ENCODE assay signal across 16 mouse cellular contexts in the genomic region with DNA sequence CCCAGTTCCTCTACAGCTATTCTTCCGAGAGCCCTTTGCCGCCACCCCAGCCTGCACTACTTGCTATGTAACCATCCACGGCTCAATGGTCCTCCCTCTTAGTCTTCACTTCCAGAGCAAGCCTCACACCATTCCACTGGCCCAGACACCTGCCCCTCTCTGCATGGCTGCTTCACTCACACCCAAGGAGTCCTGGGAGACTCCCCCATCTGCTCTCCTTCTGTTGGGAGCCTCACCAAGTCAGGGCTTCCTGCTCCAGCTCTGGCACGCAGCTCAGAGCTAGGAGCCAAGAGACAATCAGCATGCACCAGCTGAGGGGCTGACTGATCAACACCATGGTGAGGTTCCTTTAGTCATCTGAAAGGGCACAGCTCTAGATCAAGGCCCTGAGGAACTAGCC. TPM values are rescaled to one million over a fixed set of nuclear protein-coding genes. Genes with fewer than 3 reads are reported as not detected.
A peak's percentile ranks its signal among the peaks of the same experiment; 100 is the strongest.
DNase-seq lines count a peak whose midpoint lies in the region; ATAC-seq and TF ChIP-seq lines count a peak whose summit lies in the region.
"Had no signal": no experiment of that assay in that cellular context is flagged by ENCODE, and none has a peak within 500 bp of the region (broad histone marks: within the 10 kb centered on the region; RNA-seq: fewer than 3 reads in every experiment).

No protein-coding gene starts in this region.

- WGBS in cerebellum, adult 2 months = 32% methylated on average over 4 of the region's 4 CpGs
- 71% methylated on average over 4 of the region's 4 CpGs for WGBS in intestine, postnatal 0 days
- WGBS in intestine, embryonic 16.5 days = 85% methylated on average over 4 of the region's 4 CpGs

- H3K4me3 ChIP-seq in cerebellum, adult 2 months (replicated peaks; ENCODE audit: insufficient read depth, low read depth, low read length) = no peak overlapping the region
- H3K4me3 ChIP-seq in intestine, postnatal 0 days (ENCODE audit: low read depth, low read length) = no peak overlapping the region
- H3K4me3 ChIP-seq in intestine, embryonic 16.5 days (ENCODE audit: low read length) = no peak overlapping the region
- H3K4me3 ChIP-seq: erythroblast, embryonic 14.5 days; neural tube, embryonic 13.5 days had no signal

- H3K4me1 ChIP-seq in cerebellum, adult 2 months (ENCODE audit: control insufficient read depth, insufficient read depth, low read length) = peaks cover 57% of the 10 kb centered on the region
- peaks cover 16% of the 10 kb centered on the region for H3K4me1 ChIP-seq in intestine, postnatal 0 days (replicated peaks; ENCODE audit: control insufficient read depth, insufficient read depth, low read length)
- H3K4me1 ChIP-seq in intestine, embryonic 16.5 days (ENCODE audit: control insufficient read depth, insufficient read depth, low read length) = peaks cover 54% of the 10 kb centered on the region

- 0 out of 2 replicates have a peak overlapping the region, but pooled peaks have one; percentile 51 for H3K4me2 ChIP-seq in intestine, postnatal 0 days (replicated peaks; ENCODE audit: low read depth)
- no peak overlapping the region for H3K4me2 ChIP-seq in intestine, embryonic 16.5 days (ENCODE audit: low read depth, low read length)
- H3K4me2 ChIP-seq: heart, embryonic 11.5 days; neural tube, embryonic 13.5 days had no signal

- no peak for TF ChIP-seq POLR2A in cerebellum, adult 2 months (IDR thresholded peaks at IDR 0.05; ENCODE audit: borderline replicate concordance, insufficient read depth, low read length)

- TF ChIP-seq CTCF in cerebellum, adult 2 months (IDR thresholded peaks at IDR 0.05; ENCODE audit: borderline replicate concordance, insufficient read depth, low read depth, low read length) = no peak
- TF ChIP-seq CTCF in intestine, postnatal 0 days (IDR thresholded peaks at IDR 0.05; ENCODE audit: low read depth) = no peak

- no peak overlapping the region for H3K9ac ChIP-seq in intestine, postnatal 0 days (ENCODE audit: low read depth, low read length)
- no peak overlapping the region for H3K9ac ChIP-seq in intestine, embryonic 16.5 days (ENCODE audit: low read depth, low read length)
- H3K9ac ChIP-seq: neural tube, embryonic 13.5 days had no signal

- no peak for ATAC-seq in intestine, postnatal 0 days
- no peak for ATAC-seq in intestine, embryonic 16.5 days
- ATAC-seq in erythroid progenitor cell, adult 5-6 weeks (replicated peaks; ENCODE audit: low FRiP score, poor library complexity, severe bottlenecking) = no peak

- no peaks in the 10 kb centered on the region for H3K27me3 ChIP-seq in cerebellum, adult 2 months (ENCODE audit: control insufficient read depth, insufficient read depth, low read length)
- H3K27me3 ChIP-seq in intestine, postnatal 0 days (replicated peaks; ENCODE audit: control insufficient read depth, insufficient read depth, low read length) = no peaks in the 10 kb centered on the region
- no peaks in the 10 kb centered on the region for H3K27me3 ChIP-seq in intestine, embryonic 16.5 days (replicated peaks; ENCODE audit: control insufficient read depth, insufficient read depth, low read length)
- H3K27me3 ChIP-seq: neural tube, embryonic 13.5 days had no signal

- peak overlapping the region; percentile 16; the same call in 1 of the 2 replicates for H3K27ac ChIP-seq in cerebellum, adult 2 months (ENCODE audit: insufficient read depth, low read length)
- 0 out of 2 replicates have a peak overlapping the region, but pooled peaks have one; percentile 21 for H3K27ac ChIP-seq in intestine, postnatal 0 days (ENCODE audit: low read depth, low read length)
- no peak overlapping the region for H3K27ac ChIP-seq in intestine, embryonic 16.5 days (ENCODE audit: low read length)
- H3K27ac ChIP-seq: neural tube, embryonic 13.5 days had no signal

- DNase-seq in cerebellum, adult 2 months = peak; percentile 56 to 71
- no peak for DNase-seq in cerebellum, adult 8-10 months
- DNase-seq in right cerebral cortex, adult 18-20 months = peak; percentile 39
- DNase-seq in right cerebral cortex, postnatal 4 days = no peak
- DNase-seq in adrenal gland, postnatal 36 days = no peak
- DNase-seq: adrenal gland, adult 2 months; lung, adult 18-20 months; spleen, adult 18-20 months; thymus, postnatal 36 days had no signal

- no peaks in the 10 kb centered on the region for H3K9me3 ChIP-seq in intestine, postnatal 0 days (ENCODE audit: control insufficient read depth)
- no peaks in the 10 kb centered on the region for H3K9me3 ChIP-seq in intestine, embryonic 16.5 days (ENCODE audit: control insufficient read depth, low read length)
- H3K9me3 ChIP-seq: neural tube, embryonic 13.5 days had no signal

- H3K36me3 ChIP-seq in intestine, postnatal 0 days (ENCODE audit: control insufficient read depth, insufficient read depth) = peaks cover 52% of the 10 kb centered on the region
- H3K36me3 ChIP-seq in intestine, embryonic 16.5 days (ENCODE audit: control insufficient read depth, insufficient read depth, low read length) = peaks cover 2% of the 10 kb centered on the region; the same call in 1 of the 2 replicates

RNA-seq across cellular contexts. Expression of gene Cant1, which starts 5.8 kb away (rescaled TPM):
- 41.8 and 42.6 TPM in 2 replicates for polyA plus RNA-seq in cerebellum, adult 2 months (2012; rRNA removed)
- 35.0 and 36.1 TPM in 2 replicates for polyA plus RNA-seq in intestine, postnatal 0 days (2015; fragmentation: Nextera tagmentation; extraction: Ambion mirVana)
- polyA plus RNA-seq in intestine, embryonic 16.5 days (2015; fragmentation: Nextera tagmentation; extraction: Ambion mirVana) = 38.7 and 44.1 TPM in 2 replicates
- total RNA-seq in adrenal gland, postnatal 36 days (2021) = 10 to 100 TPM; 34.9 to 38.0 TPM
- total RNA-seq in erythroid progenitor cell, adult 5-6 weeks (2015; ENCODE audit: low replicate concordance) = 5.4 and 8.0 TPM in 2 replicates
- total RNA-seq in erythroid progenitor cell, adult 5-6 weeks (2017; ENCODE audit: low replicate concordance) = 6.9 and 11.3 TPM in 2 replicates

RNA-seq across cellular contexts. Expression of gene Lgals3bp, which starts 11.2 kb away (rescaled TPM):
- 23.6 and 24.9 TPM in 2 replicates for polyA plus RNA-seq in cerebellum, adult 2 months (2012; rRNA removed)
- 348 and 382 TPM in 2 replicates for polyA plus RNA-seq in intestine, postnatal 0 days (2015; fragmentation: Nextera tagmentation; extraction: Ambion mirVana)
- 226 and 234 TPM in 2 replicates for polyA plus RNA-seq in intestine, embryonic 16.5 days (2015; fragmentation: Nextera tagmentation; extraction: Ambion mirVana)
- 100 to 1,000 TPM; 122 to 138 TPM for total RNA-seq in adrenal gland, postnatal 36 days (2021)
- 31.9 and 57.7 TPM in 2 replicates for total RNA-seq in erythroid progenitor cell, adult 5-6 weeks (2015; ENCODE audit: low replicate concordance)
- 21.6 and 56.7 TPM in 2 replicates for total RNA-seq in erythroid progenitor cell, adult 5-6 weeks (2017; ENCODE audit: low replicate concordance)

RNA-seq across cellular contexts. Expression of gene C1qtnf1, which starts 14.9 kb away (rescaled TPM):
- 1.5 and 1.7 TPM in 2 replicates for polyA plus RNA-seq in cerebellum, adult 2 months (2012; rRNA removed)
- 5.2 and 6.1 TPM in 2 replicates for polyA plus RNA-seq in intestine, postnatal 0 days (2015; fragmentation: Nextera tagmentation; extraction: Ambion mirVana)
- 7.1 and 7.3 TPM in 2 replicates for polyA plus RNA-seq in intestine, embryonic 16.5 days (2015; fragmentation: Nextera tagmentation; extraction: Ambion mirVana)
- 10 to 100 TPM; 21.6 to 22.7 TPM for total RNA-seq in adrenal gland, postnatal 36 days (2021)
- total RNA-seq in erythroid progenitor cell, adult 5-6 weeks (2015; ENCODE audit: low replicate concordance) = not detected in 2 replicates
- not detected in 2 replicates for total RNA-seq in erythroid progenitor cell, adult 5-6 weeks (2017; ENCODE audit: low replicate concordance)
- total RNA-seq: hematopoietic stem cell, adult 5-6 weeks had no signal
- polyA plus RNA-seq: erythroblast, embryonic 14.5 days had no signal

RNA-seq across cellular contexts. Expression of gene Timp2, which starts 57.5 kb away (rescaled TPM):
- 119 and 137 TPM in 2 replicates for polyA plus RNA-seq in cerebellum, adult 2 months (2012; rRNA removed)
- polyA plus RNA-seq in intestine, postnatal 0 days (2015; fragmentation: Nextera tagmentation; extraction: Ambion mirVana) = 38.9 TPM in 2 replicates
- 30.9 and 45.1 TPM in 2 replicates for polyA plus RNA-seq in intestine, embryonic 16.5 days (2015; fragmentation: Nextera tagmentation; extraction: Ambion mirVana)
- total RNA-seq in adrenal gland, postnatal 36 days (2021) = 100 to 1,000 TPM in 1 of 2 experiments, 10 to 100 TPM in 1; 84.0 to 156 TPM
- 11.3 and 14.1 TPM in 2 replicates for total RNA-seq in erythroid progenitor cell, adult 5-6 weeks (2015; ENCODE audit: low replicate concordance)
- total RNA-seq in erythroid progenitor cell, adult 5-6 weeks (2017; ENCODE audit: low replicate concordance) = 9.0 and 16.9 TPM in 2 replicates

Comparison
In these comparisons a context has a peak if more than half of its experiments do, and no peak if none do; other contexts are left out.
1. DNase-seq: peak in cerebellum, adult 2 months (2 of 2) and right cerebral cortex, adult 18-20 months (single experiment); none in cerebellum, adult 8-10 months (single experiment), right cerebral cortex, postnatal 4 days (single experiment) and adrenal gland, postnatal 36 days (0 of 2).